Mouse (Mus musculus) neural tube, embryonic 11.5 days (tissue): ENCODE measurements at regions not wholly inside any gene's neighbourhood (a gene's known extent, or its start where the extent isn't known, plus 50 kb on each side); places are given as distances from the start of the nearest gene placed in this dataset.
A peak's percentile ranks its signal among the peaks of the same experiment; 100 is the strongest.

Experiments used
- ATAC-seq: fragments of 200-750 bp; cut with Nextera tagmentation; 2 replicates; pipeline ENCODE4 v1.8.0; 2017; ENCODE audit warnings: moderate number of reproducible peaks, mild to moderate bottlenecking, moderate TSS enrichment, moderate library complexity; ENCODE audit not compliant: insufficient read depth, low FRiP score, low TSS enrichment
- DNase-seq: peaks from one replicate; pipeline ENCODE4 v3.0.0-alpha.2; 2015; ENCODE audit warnings: low spot score
- H3K27ac ChIP-seq: fragments of 300-500 bp; sonication (generic); 2 replicates; pipeline ENCODE4 v1.5.1; 2014; ENCODE audit warnings: low read depth, mild to moderate bottlenecking, low read length
- H3K27me3 ChIP-seq: fragments of 300-500 bp; sonication (generic); 2 replicates; pipeline ENCODE4 v1.6.1; 2014; ENCODE audit warnings: mild to moderate bottlenecking, low read length, mixed read lengths; ENCODE audit not compliant: control insufficient read depth, insufficient read depth
- H3K36me3 ChIP-seq: fragments of 300-500 bp; sonication (generic); 2 replicates; pipeline ENCODE4 v1.6.1; 2014; ENCODE audit warnings: mild to moderate bottlenecking, low read length, moderate library complexity, mixed read lengths; ENCODE audit not compliant: control insufficient read depth, insufficient read depth
- H3K4me1 ChIP-seq: fragments of 300-500 bp; sonication (generic); 2 replicates; pipeline ENCODE4 v1.6.1; 2014; ENCODE audit warnings: low read length, mixed read lengths; ENCODE audit not compliant: control insufficient read depth, insufficient read depth
- H3K4me2 ChIP-seq: fragments of 300-500 bp; sonication (generic); 2 replicates; pipeline ENCODE4 v1.6.1; 2014; ENCODE audit warnings: low read depth, mild to moderate bottlenecking, moderate library complexity
- H3K4me3 ChIP-seq: fragments of 300-500 bp; sonication (generic); 2 replicates; pipeline ENCODE4 v1.5.1; 2014; ENCODE audit warnings: low read depth, low read length
- H3K9ac ChIP-seq: fragments of 300-500 bp; sonication (generic); 2 replicates; pipeline ENCODE4 v1.6.1; 2014; ENCODE audit warnings: mild to moderate bottlenecking, low read length
- H3K9me3 ChIP-seq: fragments of 300-500 bp; sonication (generic); 2 replicates; pipeline ENCODE4 v1.6.1; 2016; ENCODE audit warnings: low read length; ENCODE audit not compliant: control insufficient read depth
- WGBS: fragments of 180-500 bp; shearing (Covaris S2); extraction: QIAGEN DNeasy Blood & Tissue Kit; methylation state at CpG from one replicate; pipeline ENCODE4 v1.1.7; 2014; 5-methylcytosine and 5-hydroxymethylcytosine counted together

DNA sequence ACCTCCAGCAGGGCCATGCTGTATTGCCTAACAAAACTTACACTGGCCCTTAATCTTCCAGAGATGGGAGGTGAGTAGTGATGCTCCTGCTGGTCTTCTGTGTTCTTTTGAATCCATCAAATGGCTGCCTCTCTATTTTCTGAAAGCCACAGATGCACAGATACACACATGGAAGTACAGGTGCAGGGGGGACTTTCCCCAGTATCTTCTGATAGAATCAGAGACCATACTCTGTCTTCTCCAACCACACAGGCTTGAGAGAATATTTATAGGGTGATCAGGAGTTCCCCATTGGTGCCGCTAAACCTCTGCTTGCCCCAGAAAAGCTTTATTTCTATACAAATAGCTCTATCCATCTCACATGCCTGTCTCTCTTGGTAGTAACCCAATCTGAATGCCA lies 133.5 kb upstream of the Tbl1xr1 start:
- Histone ChIP-seq H3K9me3 (no peaks in the 10 kb centered on the region), H3K4me3 (no peak overlapping the region), H3K4me1 (no peaks in the 10 kb centered on the region; the same call in 1 of the 2 replicates), H3K9ac (no peak overlapping the region), H3K4me2 (no peak overlapping the region), H3K27ac (no peak overlapping the region), H3K36me3 (no peaks in the 10 kb centered on the region), H3K27me3 (no peaks in the 10 kb centered on the region)
- no peak for DNase-seq
- 92% methylated on average over 1 of the region's 1 CpGs for WGBS
- no peak for ATAC-seq

GRCm38 (mm10) chr3:21945775-21946174 lies 130.7 kb upstream of the Tbl1xr1 start:
- no peak overlapping the region for H3K27ac ChIP-seq
- H3K4me3 ChIP-seq: no peak overlapping the region
- DNase-seq (no peak), ATAC-seq (no peak)
- 57% methylated on average over 4 of the region's 4 CpGs for WGBS
- H3K9ac ChIP-seq: no peak overlapping the region
- H3K4me1 ChIP-seq: no peaks in the 10 kb centered on the region
- H3K9me3 ChIP-seq: no peaks in the 10 kb centered on the region
- H3K36me3 ChIP-seq: no peaks in the 10 kb centered on the region
- H3K27me3 ChIP-seq: no peaks in the 10 kb centered on the region
- no peak overlapping the region for H3K4me2 ChIP-seq

- H3K9me3 ChIP-seq: no peaks in the 10 kb centered on the region
- WGBS: 18% methylated on average over 3 of the region's 3 CpGs
- no peak overlapping the region for H3K4me3 ChIP-seq
- no peaks in the 10 kb centered on the region for H3K4me1 ChIP-seq
- no peaks in the 10 kb centered on the region for H3K36me3 ChIP-seq
- H3K27me3 ChIP-seq: no peaks in the 10 kb centered on the region
- no peak overlapping the region for H3K27ac ChIP-seq
- DNase-seq (peak; percentile 35), ATAC-seq (peak; percentile 64)
- no peak overlapping the region for H3K9ac ChIP-seq
- H3K4me2 ChIP-seq: no peak overlapping the region
Measured at GRCm38 (mm10) chr3:21947320-21948073, 129.0 kb upstream of the Tbl1xr1 start.

- no peak for ATAC-seq
- no peaks in the 10 kb centered on the region for H3K36me3 ChIP-seq
- H3K4me3 ChIP-seq: no peak overlapping the region
- H3K4me2 ChIP-seq: no peak overlapping the region
- H3K4me1 ChIP-seq: no peaks in the 10 kb centered on the region
- no peaks in the 10 kb centered on the region for H3K27me3 ChIP-seq
- no peak overlapping the region for H3K27ac ChIP-seq
- DNase-seq: no peak
- 59% methylated on average over 4 of the region's 4 CpGs for WGBS
- no peak overlapping the region for H3K9ac ChIP-seq
- H3K9me3 ChIP-seq: no peaks in the 10 kb centered on the region
Measured at GRCm38 (mm10) chr3:21948074-21948659, 128.3 kb upstream of the Tbl1xr1 start.

DNA sequence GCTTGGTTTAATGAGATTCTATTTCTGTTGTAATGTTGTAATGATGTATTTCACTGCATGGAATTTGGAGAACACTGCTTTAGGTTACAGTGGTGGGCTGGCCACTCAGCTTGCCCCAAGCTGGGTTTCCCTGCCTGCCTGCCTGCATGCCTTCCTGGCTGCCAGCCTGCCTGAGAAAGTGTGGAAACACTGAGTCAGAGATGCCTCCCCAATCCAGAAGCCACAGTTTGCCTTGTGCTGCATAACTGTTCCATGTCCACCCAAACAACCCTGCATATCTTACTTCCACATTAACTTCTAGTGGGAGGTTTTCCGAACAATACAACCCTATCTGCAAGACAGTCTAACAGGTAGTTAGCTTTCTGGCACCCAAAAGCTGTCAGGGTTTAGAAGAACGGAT lies 127.0 kb upstream of the Tbl1xr1 start:
- ATAC-seq (no peak), DNase-seq (no peak)
- Histone ChIP-seq H3K27me3 (no peaks in the 10 kb centered on the region), H3K9me3 (no peaks in the 10 kb centered on the region), H3K9ac (no peak overlapping the region), H3K4me2 (no peak overlapping the region), H3K27ac (no peak overlapping the region), H3K4me1 (no peaks in the 10 kb centered on the region), H3K4me3 (no peak overlapping the region), H3K36me3 (no peaks in the 10 kb centered on the region)
- 80% methylated on average over 2 of the region's 2 CpGs for WGBS

- no peaks in the 10 kb centered on the region for H3K4me1 ChIP-seq
- H3K36me3 ChIP-seq: no peaks in the 10 kb centered on the region
- H3K27me3 ChIP-seq: no peaks in the 10 kb centered on the region
- no peaks in the 10 kb centered on the region for H3K9me3 ChIP-seq
- no peak overlapping the region for H3K4me2 ChIP-seq
- WGBS: 87% methylated on average over 5 of the region's 5 CpGs
- no peak overlapping the region for H3K4me3 ChIP-seq
- H3K27ac ChIP-seq: no peak overlapping the region
- H3K9ac ChIP-seq: no peak overlapping the region
- DNase-seq (no peak), ATAC-seq (no peak)
Measured at GRCm38 (mm10) chr3:21950571-21950970, 125.9 kb upstream of the Tbl1xr1 start.

DNA sequence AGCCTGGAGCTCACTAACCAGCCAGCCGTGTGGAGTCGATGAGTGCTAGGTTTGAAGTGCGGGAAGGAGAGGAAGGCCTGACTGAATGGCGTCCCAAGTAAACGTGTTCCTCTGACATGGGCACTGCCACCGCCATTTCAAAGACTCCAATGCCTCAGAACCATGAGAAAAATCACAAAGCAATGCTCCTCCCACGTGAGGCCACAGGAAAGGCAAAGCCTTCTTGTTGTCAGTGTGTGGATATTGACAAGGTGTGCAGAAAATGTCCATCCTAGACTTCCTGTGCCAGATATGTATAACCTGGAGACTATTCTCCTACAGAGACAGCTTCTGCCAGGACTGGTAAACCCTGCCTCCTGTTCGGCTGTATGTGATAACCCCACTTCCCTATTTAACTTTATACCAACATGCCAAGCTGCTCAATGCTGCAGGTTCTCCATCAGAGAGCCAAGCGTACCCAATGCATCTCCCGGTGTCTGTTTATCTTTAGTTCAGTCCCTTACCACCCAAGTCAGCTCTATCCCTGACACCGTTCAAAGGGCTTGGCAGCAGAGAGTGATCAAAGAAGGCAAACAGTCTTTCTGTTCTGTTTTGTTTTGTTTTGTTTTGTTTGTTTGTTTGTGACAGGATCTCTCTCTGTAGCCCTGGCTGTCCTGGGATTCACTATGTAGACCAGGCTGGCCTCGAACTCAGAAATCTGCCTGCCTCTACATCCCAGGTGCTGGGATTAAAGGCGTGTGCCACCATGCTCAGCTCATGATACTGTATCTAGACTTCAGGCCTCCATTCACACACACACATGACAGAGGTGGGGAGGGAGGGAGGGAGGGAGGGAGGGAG lies 124.8 kb upstream of the Tbl1xr1 start:
- Histone ChIP-seq H3K27ac (no peak overlapping the region), H3K27me3 (no peaks in the 10 kb centered on the region), H3K9ac (no peak overlapping the region), H3K36me3 (no peaks in the 10 kb centered on the region), H3K4me3 (no peak overlapping the region), H3K9me3 (no peaks in the 10 kb centered on the region), H3K4me2 (no peak overlapping the region), H3K4me1 (no peaks in the 10 kb centered on the region)
- WGBS: 89% methylated on average over 13 of the region's 13 CpGs
- ATAC-seq (no peak), DNase-seq (no peak)

GRCm38 (mm10) chr3:21952695-21953415 lies 123.6 kb upstream of the Tbl1xr1 start:
- H3K4me2 ChIP-seq: no peak overlapping the region
- H3K36me3 ChIP-seq: no peaks in the 10 kb centered on the region
- H3K27me3 ChIP-seq: no peaks in the 10 kb centered on the region
- H3K4me1 ChIP-seq: no peaks in the 10 kb centered on the region
- no peak overlapping the region for H3K4me3 ChIP-seq
- no peak overlapping the region for H3K27ac ChIP-seq
- WGBS: 65% methylated on average over 8 of the region's 8 CpGs
- H3K9ac ChIP-seq: no peak overlapping the region
- H3K9me3 ChIP-seq: no peaks in the 10 kb centered on the region
- ATAC-seq: no peak
- no peak for DNase-seq
